26 mouse cellular contexts compared by ENCODE assay signal in the genomic region with DNA sequence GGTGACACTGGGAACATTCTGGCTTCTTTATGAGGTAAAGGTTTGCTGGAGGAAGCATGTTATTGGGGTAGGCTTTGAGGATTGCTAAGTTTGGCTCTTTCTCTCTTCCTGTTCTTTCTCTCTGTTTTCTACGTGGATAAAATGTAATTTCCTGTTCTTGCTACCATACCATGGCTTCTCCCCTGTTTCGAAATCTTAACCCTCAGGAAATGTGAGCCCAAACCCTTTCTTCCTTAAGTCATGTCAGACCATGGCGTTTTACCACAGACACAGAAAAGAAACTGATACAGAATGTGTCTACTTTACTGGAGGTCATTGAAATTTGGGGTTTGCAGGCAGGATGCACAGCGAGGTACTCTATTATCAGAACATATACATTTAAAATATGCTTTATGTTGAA.
A peak's percentile ranks its signal among the peaks of the same experiment; 100 is the strongest.
DNase-seq lines count a peak whose midpoint lies in the region; ATAC-seq lines count a peak whose summit lies in the region.
"Had no signal": no experiment of that assay in that cellular context is flagged by ENCODE, and none has a peak within 500 bp of the region (broad histone marks: within the 10 kb centered on the region; RNA-seq: fewer than 3 reads in every experiment).

No protein-coding gene starts in this region.

- intact Hi-C loops in heart, postnatal 14 days (cut with DNase I) = no loop called here

- no peaks in the 10 kb centered on the region for H3K36me3 ChIP-seq in forebrain, embryonic 10.5 days (replicated peaks)
- H3K36me3 ChIP-seq: embryonic facial prominence, embryonic 13.5 days; embryonic facial prominence, embryonic 15.5 days; forebrain, embryonic 15.5 days; G1E had no signal

- no peaks in the 10 kb centered on the region for H3K4me1 ChIP-seq in forebrain, embryonic 10.5 days
- H3K4me1 ChIP-seq: embryonic facial prominence, embryonic 13.5 days; embryonic facial prominence, embryonic 15.5 days; forebrain, embryonic 13.5 days; forebrain, embryonic 15.5 days had no signal

- no peak for DNase-seq in forebrain, embryonic 10.5 days (ENCODE audit: extremely low spot score, low spot score)
- no peak for DNase-seq in heart, postnatal 14 days
- no peak for DNase-seq in left cerebral cortex, adult 9 months (ENCODE audit: low spot score in 2 of 2)
- DNase-seq: adrenal gland, adult 8-10 months; adrenal gland, postnatal 14 days; adrenal gland, postnatal 36 days; B cell, adult 2 months; cerebellum, adult 11-12 months; cerebellum, adult 2 months; cerebellum, adult 9-10 months; cerebellum, postnatal 10 days; cerebellum, postnatal 25 days; embryo, embryonic 11 days; forebrain, postnatal 0 days had no signal

- no peaks in the 10 kb centered on the region for H3K9me3 ChIP-seq in forebrain, embryonic 10.5 days
- H3K9me3 ChIP-seq: embryonic facial prominence, embryonic 13.5 days; embryonic facial prominence, embryonic 15.5 days; forebrain, embryonic 13.5 days; forebrain, embryonic 15.5 days; G1E had no signal

- no peaks in the 10 kb centered on the region for H3K27me3 ChIP-seq in forebrain, embryonic 10.5 days (ENCODE audit: poor library complexity, severe bottlenecking)
- H3K27me3 ChIP-seq: CH12.LX; embryonic facial prominence, embryonic 13.5 days; embryonic facial prominence, embryonic 15.5 days; forebrain, embryonic 13.5 days; forebrain, embryonic 15.5 days had no signal

- H3K4me3 ChIP-seq in forebrain, embryonic 10.5 days = no peak overlapping the region
- H3K4me3 ChIP-seq: embryonic facial prominence, embryonic 13.5 days; embryonic facial prominence, embryonic 15.5 days; erythroblast, embryonic 14.5 days; forebrain, embryonic 13.5 days; forebrain, embryonic 15.5 days had no signal

- H3K27ac ChIP-seq in forebrain, embryonic 10.5 days = no peak overlapping the region
- H3K27ac ChIP-seq: embryonic facial prominence, embryonic 13.5 days; embryonic facial prominence, embryonic 15.5 days; forebrain, embryonic 13.5 days; forebrain, embryonic 15.5 days had no signal

- ATAC-seq in common myeloid progenitor, adult 5-6 weeks (replicated peaks; ENCODE audit: low read depth, poor library complexity, severe bottlenecking) = peak; percentile 85
- peak; percentile 69 for ATAC-seq in megakaryocyte, adult 5-6 weeks (ENCODE audit: poor library complexity, severe bottlenecking)
- ATAC-seq: activated CD4-positive, CD25-positive, alpha-beta regulatory T cell, adult 4 months; CD4-positive, CD25-positive, alpha-beta regulatory T cell, adult 4 months; forebrain, embryonic 13.5 days; forebrain, embryonic 15.5 days; forebrain, postnatal 0 days; Patski had no signal

- WGBS in forebrain, embryonic 10.5 days = 83% methylated on average over 4 of the region's 4 CpGs
